Mouse (Mus musculus) B cell, adult 2 months (primary cell): ENCODE measurements around the gene Tox2.

Experiments
- DNase-seq, 2 experiments: peaks; one replicate each; pipeline ENCODE4 v3.0.0; 2022

Tox2 gene

DNA sequence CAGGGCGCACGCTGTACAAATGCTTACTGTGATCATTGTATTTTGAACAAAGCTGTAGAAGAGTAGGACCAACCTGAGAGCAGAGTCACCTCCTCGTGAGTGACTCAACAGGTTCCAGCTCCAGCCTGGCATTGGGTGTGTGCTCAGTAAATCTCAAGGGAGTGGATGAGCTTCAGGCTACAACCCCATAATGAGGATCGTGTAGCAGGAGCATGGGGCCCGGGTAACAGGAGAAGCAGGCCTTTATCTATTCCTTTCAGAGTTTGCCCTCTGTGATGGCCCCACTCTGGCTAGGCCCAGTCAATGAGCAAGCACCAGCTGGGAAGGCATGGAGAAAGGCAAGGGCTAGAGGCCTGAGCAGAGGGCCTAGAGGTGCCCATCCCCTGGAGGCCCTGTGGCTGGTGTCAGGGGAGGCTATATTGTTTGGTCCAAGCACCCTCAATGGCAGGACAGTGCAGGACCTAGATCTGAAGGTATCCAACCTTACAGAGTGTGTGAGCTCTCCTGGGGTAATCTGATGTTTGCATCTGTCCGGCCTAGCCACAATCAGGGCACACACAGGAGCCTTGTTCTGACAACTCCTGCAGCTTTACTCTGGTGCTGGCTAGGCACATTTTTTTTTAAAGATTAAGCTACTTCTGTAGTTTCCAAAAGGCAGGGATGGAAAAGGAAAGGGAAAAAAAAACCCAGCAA, 58.6 kb downstream of the Tox2 start:
- DNase-seq = no peak

DNA sequence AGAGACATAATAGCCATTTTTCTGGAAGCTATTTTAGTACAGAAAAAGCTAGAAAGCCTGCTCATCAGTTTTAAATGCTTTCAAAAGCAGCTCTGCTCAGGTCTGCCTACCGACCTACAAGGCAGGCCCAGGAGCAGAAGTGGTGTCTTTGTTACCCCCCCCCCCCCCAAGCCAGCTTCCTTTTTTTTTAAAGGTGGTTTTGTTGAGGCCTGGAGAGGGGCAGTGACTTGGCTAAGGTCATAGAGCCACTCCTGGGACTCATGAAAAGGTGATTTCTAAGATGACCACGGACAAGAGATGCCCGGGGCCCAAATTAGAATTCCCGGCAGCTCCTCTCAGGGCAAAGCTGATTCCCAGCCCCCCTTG, 59.1 kb downstream of the Tox2 start:
- DNase-seq = no peak

DNA sequence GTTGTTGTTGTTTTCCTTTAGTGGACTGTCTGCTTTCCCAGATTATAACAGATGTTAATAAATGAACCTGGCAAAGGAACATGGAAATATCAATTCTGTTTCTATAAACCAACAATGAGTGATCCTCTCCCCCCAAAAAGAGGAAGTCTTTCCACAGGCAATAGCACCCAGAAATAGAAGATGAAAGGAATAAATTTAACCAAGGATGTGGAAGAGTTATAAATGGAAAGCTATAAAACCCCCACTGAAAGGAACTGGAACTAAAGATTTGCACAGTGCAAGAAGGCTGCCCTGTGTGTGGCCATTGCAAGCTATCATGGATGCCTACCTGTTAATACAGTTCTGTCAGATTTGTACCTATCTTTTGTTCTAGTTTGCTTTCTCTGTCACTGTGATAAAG, 64.2 kb downstream of the Tox2 start:
- DNase-seq = no peak

DNA sequence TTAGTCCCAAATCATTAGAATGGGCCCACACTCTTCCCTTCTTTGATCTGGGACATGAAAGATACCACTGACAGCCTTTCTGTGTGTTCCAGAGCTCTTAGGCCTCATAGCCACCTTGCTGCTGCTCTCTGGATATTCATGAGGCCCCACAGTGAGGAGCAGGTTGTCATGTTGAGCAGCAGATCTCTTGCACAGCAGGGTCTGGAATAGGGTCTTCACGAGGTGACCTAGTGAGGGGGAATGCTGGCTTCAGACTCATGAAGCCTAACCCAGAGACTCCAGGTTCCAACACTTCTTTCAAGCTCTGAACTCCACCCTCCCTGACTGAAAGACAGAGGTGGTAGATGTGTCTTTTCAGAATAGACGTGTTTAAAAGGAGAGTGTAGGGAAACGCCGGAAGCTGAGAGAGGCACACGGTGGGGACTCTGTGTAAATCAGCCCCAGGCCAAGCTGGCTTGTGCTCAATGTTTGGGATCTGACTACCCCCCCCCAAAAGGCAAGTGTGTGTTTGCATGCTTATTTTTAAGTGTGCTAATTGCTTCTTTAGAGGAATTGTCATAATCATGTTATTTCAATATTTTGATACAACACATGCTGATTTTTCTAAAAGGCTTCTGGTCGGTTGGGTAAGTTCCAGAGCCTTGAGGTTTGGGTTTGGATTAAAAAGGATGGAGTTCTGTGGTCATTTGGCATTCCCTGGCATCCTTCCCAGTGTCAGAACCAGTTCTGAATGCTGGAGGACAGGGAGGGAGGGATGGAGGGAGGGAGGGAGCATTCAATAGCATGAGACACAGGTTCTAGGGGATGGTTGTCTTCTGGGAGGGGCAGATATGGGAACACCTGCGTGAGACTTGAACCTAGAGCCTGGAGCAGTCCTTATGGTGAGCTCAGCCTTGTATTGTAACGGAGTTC, 68.9 kb downstream of the Tox2 start:
- DNase-seq = no peak

DNA sequence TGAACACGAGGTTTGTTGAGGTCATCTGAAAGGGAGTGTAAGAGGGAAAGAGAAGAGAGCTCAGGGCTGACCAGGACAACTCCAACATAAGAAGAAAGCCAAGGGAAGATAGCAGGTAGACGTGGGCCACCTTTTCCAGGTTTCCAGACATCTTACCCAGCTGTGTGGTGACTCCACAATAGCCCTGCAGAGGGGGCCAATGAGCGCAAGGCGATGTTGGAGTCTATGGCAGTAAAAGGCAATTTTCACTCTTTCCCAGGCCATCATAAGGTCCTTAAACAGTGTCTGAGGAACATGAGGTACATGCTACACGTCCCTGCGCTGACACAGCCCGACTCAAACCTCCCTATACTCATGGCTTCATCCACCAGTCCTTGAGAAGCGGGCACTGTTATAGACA, 70.9 kb downstream of the Tox2 start:
- no peak for DNase-seq

DNA sequence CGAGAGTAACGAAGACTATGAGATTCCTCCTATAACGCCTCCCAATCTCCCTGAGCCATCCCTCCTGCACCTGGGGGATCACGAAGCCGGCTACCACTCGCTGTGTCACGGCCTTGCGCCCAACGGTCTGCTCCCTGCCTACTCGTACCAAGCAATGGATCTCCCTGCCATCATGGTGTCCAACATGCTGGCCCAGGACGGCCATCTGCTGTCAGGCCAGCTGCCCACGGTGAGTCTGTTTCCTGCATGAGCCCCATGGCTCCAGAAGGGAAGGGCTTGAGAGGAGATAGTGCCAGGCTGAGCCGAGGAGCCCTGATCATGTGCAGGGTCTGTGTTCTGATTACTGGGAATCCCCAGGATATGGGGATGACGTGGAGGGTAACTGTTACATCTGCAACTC, 73.1 kb downstream of the Tox2 start:
- DNase-seq = no peak

DNA sequence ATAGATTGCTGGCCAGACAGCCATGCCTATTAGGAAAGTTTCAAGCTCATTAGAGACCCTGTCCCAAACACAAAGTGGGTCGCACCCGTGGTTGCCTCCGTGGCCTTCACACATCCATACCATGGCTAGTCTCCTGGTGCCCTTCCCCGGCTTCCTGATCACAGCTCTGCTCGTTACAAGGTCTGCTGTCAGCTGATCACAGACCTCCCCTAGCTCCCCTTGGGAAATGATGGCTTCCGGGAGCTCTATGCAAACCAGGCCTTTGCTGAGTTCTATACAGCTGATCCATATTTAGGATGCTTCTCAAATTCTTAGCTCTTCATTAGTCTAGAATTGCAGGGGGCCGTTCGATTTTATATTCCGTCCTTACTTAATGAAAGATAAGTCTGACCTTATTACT, 75.1 kb downstream of the Tox2 start:
- DNase-seq = no peak

DNA sequence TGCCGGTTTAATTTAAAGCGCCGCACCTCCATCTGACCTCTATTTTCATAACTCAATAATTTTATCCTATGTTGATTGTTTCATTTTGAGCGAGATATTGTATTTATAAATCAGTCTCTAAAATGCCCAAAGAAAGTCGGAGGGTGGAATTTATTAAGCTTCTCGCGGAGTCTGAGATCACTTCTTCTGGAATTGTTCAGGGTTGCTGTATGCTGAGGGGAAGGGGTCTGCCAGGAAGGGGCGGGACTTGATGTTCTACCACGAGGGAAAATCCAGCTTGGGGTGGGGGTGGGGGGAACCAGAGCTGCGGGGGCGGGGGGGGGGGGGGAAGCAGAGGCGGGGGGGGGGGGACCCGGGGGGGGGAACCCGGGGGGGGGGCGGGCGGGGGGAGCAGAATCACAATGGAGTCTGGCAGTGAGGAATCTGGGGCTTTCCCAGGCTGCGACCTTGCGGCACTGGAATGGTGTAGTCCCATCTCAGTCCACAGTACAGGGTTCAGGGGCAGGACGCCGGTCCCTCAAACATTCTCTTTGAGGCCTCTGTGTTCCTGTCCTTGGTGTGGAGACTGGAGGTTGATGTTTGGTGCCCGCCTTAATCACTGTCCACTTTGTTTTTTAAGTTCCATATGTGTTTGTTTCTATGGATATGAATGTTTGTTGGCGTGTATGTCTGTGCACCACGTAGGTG, 77.9 kb downstream of the Tox2 start:
- no peak for DNase-seq

DNA sequence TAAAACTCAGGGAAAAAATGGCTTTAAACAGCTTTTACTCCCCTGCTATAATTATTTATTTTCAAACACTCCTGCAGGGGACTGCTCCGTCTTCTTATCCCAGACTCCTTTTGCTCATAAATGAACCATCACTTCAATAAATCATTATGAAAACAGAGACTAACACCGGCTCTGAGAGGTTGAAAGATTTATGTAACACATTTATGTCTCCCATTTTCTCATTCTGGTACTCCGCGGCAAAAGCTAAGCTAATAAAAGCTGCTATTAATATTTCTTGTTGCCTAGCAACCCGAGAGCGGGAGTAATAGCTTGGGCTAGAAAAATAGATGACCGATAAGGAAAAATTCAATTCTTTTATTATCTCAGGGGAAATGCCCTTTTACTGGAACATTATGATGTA, 81.9 kb downstream of the Tox2 start:
- DNase-seq = no peak

DNA sequence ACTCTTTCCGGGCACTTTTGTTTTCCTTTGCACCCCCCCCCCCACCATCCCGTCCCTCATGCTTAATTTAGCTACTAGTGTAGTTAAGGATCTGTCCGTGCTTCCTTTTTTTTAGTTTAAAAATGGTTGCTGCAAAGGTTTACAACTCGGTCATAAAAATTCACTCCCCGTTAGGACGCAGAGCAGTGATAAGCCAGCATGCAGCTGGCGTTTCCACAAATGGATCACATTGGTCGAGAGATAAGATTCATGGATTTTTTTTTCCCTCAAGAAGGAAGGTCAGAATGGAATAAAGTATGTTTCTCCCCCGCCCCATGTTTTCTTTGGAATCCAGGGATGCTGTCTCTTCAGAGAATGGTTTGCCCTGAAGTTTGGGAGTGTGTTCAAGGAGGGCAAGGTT, 82.4 kb downstream of the Tox2 start:
- DNase-seq = no peak

DNA sequence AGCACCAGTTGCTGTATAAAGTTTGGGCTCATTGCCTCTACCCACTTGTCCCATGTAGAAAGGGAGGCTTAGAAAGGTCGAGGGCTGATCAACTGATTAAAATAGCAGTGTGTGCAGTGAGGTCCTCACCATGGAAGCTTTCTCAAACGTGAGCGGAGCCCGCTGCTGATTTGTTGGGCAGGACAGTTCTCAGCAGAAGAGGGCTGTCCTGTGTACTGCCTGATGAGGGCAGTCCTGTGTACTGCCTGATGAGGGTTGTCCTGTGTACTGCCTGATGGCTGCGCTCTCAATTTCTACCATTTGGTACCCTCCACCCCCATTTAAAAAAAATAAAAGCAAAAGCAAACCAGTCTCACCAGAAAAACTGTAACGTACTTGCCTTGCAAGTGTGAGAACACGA, 82.8 kb downstream of the Tox2 start:
- DNase-seq = no peak

DNA sequence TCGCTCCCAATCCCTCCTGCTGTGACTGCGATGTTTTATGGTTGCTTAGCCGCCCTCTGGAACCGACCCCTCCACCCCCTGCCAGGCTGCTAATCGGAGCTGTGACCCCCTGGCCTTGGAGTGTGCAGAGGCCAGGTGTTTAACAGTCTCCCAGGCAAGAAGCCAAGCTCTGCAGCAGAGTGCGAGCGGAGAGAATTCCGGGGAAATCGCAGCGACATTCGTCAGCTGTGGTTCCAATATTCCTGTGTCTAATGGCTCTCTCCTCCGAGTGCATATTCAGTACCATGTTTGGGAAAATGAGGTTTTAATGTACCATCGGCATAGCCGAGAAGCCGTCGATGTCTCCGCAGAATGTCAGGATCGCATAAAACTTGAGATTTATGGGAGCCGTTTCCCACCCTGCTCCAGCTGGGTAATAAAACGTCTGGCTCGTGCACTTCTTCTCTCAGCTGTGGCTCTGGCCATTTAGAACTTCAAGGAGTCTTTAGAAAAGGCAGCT, 86.0 kb downstream of the Tox2 start:
- no peak for DNase-seq

DNA sequence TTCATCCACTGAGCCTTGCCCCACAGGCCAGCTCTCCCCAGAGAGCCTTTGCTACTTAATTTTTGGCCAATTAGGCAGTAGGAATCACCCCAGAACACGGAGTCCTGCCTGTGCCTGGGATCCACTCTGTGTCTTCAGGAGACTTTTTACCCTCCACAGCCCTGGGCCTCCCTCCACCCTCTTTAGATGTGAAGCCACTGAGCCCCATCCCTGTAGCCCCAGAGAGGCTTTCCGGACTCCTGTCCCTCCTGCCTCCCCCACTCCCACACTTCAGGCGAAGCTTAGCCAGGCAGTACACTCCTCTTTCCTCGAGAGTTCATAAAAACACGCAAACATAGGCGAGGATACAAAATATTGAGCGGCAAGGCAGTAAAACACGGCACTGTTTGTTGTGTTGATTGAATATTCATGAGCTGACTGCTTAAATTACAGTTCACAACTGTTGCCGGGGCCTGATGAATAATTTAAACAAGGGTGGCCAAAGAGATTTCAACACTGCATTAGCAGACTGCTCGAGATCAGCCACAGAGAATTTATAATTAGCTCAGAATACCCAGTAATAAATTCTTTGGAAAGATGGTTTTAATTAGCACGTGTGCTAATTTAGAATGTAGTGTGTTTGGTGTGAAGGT, 94.2 kb downstream of the Tox2 start:
- no peak for DNase-seq

DNA sequence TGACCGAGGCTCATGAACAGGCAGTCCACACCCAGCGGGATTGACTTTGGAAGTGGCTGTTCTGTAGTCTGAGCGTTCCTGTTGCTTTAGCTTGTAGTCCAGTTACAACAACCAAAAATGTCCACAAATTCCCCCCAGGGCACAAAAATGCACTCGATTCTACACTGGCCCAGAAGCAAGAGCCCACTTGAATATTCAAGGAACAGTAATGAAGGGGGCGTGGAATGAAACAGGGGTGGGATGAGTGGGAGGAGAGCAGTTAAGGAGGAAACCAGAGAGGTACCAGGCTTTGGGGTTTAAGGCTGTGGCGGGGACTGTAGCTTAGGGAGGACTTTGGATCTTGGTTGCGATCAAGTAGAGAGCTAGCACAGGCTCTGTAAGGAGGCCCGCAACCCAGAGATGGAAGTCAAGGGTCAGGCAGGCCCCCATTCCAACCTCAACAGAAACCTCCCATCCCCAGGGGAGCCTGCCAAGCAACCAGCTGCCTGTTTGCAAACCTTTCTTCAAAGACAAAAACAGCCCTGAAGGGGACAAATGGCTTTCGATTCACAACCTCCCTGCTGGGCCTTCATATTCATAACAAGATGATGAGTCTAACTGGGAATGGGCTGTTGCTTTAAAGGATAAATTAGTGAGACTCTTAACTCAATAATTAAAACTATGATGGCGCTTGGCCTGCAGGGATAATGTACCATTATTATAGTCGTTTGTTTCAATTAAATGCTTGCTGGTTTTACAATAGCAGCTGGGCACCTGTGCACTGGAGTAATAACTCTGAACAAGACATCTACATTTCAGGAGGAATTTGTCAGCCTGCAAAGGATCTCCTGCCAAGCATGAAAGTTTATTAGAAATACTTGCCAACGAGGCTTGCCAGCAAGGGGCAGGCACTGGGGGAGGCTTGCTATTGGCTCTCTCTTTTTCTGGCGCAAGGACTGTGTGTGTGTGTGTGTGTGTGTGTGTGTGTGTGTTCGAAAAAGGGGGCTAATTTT, 97.4 kb downstream of the Tox2 start:
- DNase-seq = no peak

DNA sequence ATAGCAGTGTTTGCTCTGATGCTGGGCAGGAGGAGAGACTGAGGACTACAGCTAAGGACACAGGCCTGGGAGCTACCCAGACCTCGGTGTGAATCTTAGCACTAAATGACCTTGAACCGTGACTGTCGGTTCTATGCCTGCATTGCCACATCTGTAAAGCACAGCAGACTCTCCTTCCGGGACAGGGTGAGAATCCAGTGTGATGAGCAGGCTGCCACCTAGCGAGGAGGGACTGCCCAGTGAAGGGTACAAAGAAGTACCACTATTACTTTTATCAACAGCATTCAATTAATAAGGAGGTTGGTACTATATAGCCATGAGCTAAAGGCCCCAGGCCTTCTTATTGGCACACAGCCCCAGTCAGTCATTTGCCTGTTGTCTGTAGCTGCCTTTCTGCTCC, 98.7 kb downstream of the Tox2 start:
- no peak for DNase-seq

DNA sequence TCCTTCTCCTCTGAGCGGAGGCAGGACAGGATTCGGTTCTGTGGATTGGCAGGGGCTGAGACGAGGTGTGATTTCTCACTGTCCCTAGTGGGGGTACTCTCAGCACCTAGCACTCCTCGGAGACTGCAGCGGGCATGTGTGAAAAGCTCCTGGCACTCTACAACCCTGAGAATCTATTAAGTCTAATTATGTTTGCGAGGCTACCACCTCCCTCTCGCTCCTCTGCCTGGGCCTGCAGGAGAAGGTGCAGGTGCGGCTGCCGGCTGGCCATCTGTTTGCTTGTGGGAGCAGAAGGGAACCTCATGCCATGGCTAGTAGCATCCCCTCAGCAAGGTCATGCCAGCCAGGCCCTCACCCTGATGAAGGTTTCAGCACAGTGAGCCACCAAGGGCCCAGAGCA, 100.1 kb downstream of the Tox2 start:
- DNase-seq = no peak

DNA sequence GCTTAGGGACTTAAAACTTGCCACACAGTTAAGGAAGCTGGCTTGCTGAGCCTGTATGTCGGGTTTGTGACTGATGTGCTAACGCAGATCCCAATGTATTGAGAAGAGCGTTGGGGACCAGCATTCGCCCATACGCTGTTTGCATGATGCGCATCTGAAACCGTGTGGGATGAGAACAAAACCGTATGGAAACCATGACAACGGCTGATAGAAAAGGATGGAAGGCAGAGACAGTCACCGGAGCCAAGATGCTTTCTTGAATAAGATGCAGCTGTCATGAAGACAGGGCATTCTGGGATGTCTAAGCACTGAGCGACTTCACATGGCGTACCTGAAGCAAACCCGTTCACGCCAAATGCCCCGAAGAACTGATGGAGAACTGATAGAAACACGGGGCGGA, 106.5 kb downstream of the Tox2 start:
- no peak for DNase-seq

DNA sequence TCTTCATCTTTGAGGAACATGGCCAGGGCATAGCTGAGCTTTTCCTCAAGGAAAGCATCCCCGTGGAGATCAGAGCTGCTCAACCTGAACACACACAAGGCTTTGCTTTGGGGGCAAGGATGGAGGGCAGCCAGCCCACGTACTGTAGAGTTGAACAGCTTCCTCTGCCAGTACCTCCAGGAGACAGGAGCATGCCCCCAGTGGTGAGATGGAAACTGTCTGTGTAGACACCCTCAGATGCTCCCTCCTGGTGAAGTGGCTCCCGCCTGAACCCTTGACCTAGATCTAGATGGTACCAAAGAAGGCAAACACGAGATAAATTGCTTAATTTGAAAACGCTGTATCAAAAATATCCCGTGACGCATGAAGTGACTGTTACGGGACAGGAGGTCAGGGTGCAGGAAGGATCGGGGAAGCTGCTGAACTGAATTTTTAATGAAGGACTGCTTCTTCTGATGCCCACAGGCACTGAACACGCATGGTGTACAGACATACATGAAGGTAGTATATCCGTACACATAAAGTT, 107.3 kb downstream of the Tox2 start:
- DNase-seq = no peak

DNA sequence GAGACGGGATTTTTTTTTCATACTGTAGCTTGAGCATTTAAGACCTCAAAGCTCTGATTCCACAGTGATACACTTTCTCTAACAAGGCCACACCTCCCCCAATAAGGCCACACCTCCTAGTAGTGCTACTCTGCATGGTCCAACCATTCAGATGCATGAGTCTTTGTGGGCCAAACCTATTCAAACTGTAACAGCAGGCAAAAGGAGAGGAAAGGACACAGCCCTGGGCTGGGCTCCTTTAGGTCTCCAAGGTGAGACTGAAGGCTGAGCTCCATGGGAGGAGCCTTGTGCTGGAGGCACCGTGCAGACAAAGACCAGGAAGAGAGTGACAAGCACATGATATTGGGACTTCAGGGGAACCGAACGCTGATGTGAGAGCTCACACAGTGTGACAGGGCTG, 114.4 kb downstream of the Tox2 start:
- DNase-seq = no peak

DNA sequence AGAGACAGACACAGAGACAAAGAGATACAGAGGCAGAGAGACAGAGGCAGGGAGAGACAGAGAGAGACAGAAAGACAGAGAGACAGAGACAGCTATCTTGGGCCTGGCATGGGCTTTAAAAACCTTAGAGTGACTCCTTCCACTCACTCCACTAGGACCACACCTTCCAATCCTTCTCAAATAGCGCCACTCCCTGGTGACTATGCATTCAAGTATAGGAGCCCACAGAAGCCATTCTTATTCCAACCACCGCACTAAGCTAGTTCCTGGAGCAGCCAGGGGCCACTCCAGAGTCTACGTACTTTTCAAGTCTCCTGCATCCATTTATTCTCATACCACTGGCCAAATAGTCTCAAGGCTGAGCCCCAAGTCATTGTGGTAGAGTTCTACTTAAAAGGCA, 115.9 kb downstream of the Tox2 start:
- no peak for DNase-seq

DNA sequence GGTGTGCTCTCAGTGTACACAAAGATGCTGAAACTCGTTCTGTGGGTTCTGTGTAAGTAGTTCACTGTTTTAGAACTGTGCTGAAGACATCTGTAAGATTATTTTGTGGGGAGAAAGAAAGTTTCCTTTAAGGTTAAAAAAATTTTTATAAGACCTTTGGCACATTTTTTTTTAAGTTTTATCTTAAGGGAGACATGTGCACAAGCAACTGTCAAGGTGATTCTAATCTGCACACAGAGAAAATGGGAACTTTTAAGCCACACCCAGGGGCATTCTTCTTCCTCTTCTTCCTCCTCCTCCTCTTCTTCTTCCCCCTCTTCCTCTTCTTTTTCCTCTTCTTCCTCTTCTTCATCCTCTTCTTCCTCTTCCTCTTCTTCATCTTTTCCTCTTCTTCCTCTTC, 120.2 kb downstream of the Tox2 start:
- DNase-seq = no peak

DNA sequence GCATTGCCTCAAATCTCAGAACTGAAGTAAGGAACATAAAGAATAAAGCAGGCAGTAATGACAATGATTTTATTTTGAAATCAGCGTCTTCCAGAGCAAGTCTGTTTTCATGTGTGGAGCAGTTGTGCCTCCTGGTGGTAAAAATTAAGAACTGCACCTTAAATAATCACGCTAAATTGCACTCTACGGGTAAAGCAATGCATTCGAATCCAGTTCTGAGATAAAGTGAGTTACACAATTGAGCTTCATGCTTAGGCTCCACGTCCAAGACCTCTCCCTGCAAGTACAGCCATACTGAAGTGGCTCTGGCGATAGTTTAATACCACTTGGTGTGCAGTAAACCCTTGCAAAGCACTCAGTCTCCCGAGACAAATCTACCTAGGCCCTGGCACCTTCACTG, 127.8 kb downstream of the Tox2 start:
- peak; percentile 18 to 21 for DNase-seq
